Mouse (Mus musculus): ENCODE measurements at regions not wholly inside any gene's neighbourhood (a gene's known extent, or its start where the extent isn't known, plus 50 kb on each side); places are given as distances from the start of the nearest gene placed in this dataset.

DNA sequence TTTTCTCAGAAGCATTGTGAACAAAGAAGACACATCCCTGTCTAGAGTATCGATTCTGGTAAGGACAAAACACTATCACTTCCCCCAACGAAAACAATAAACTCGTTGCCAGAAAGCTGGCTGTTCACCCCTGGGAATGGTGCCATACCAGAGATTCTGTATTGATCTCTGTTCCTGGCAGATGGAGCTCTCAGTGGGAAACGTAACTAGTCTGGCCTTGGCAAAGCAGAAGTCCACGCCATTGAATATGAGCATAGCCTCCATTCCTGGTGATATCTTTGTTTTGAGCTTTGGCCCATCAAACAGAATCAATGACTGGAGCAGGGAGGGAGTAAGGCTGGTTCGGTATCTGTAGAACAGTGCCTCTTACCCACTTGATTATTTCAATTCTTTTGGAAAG, 102.0 kb downstream of the S1pr1 start:
- TF ChIP-seq POLR2A (IDR thresholded peaks at IDR 0.05; ENCODE audit: control insufficient read depth, extremely low read depth, insufficient read depth, low read length, poor library complexity) (no peak), CTCF (IDR thresholded peaks at IDR 0.05; ENCODE audit: borderline replicate concordance, control insufficient read depth, extremely low read depth, insufficient read depth, low read length, poor library complexity) (no peak)
